Mouse (Mus musculus) kidney, adult 2 months (tissue): ENCODE measurements around the gene Gng2. TPM values are rescaled to one million over a fixed set of nuclear protein-coding genes. Genes with fewer than 3 reads are reported as not detected.

Source experiments
- DNase-seq: peaks from one replicate; pipeline ENCODE4 v3.0.0; 2021
- H3K27ac ChIP-seq: fragments of 200-500 bp; 2 replicates; pipeline ENCODE4 v1.5.1; 2012; ENCODE audit warnings: low read depth, low read length, control low read depth, inconsistent platforms; ENCODE audit not compliant: insufficient read depth
- H3K27me3 ChIP-seq: fragments of 200-500 bp; replicated peaks from 2 replicates; pipeline ENCODE4 v1.6.1; 2012; ENCODE audit warnings: mild to moderate bottlenecking, moderate library complexity, low read length, inconsistent platforms; ENCODE audit not compliant: control insufficient read depth, insufficient read depth
- H3K36me3 ChIP-seq: fragments of 200-500 bp; 2 replicates; pipeline ENCODE4 v1.6.1; 2012; ENCODE audit warnings: mild to moderate bottlenecking, moderate library complexity, low read length, inconsistent platforms; ENCODE audit not compliant: control insufficient read depth, insufficient read depth
- H3K4me1 ChIP-seq: fragments of 200-500 bp; 2 replicates; pipeline ENCODE4 v1.6.1; 2011; ENCODE audit warnings: low read length; ENCODE audit not compliant: control insufficient read depth, insufficient read depth
- H3K4me3 ChIP-seq: fragments of 200-500 bp; 2 replicates; pipeline ENCODE4 v1.5.1; 2011; ENCODE audit warnings: mild to moderate bottlenecking, low read depth, low read length, control low read depth; ENCODE audit not compliant: insufficient read depth
- CTCF ChIP-seq: fragments of 200-500 bp; conservative IDR thresholded peaks from 2 replicates; pipeline ENCODE4 v1.5.1; 2011; ENCODE audit warnings: low read depth, mild to moderate bottlenecking, control low read depth, low read length, moderate library complexity, mixed read lengths; ENCODE audit not compliant: insufficient read depth, insufficient read length
- POLR2A ChIP-seq: fragments of 200-500 bp; IDR thresholded peaks from one replicate; pipeline ENCODE4 v1.6.1; 2011; ENCODE audit warnings: low read depth, low read length, control low read depth
- WGBS: fragments of 180-500 bp; shearing (Covaris S2); methylation state at CpG from one replicate; pipeline ENCODE4 v1.1.7; 2018; 5-methylcytosine and 5-hydroxymethylcytosine counted together
- polyA plus RNA-seq: library from polyadenylated mRNA; depleted of rRNA; stranded (reverse); fragments of >200 nt; gene quantifications from 2 replicates; pipeline ENCODE4 v1.2.3, GENCODE M21; 2012

Gene Gng2
- polyA plus RNA-seq, 1 experiment = 9.0 TPM

GRCm38 (mm10) chr14:19920254-19920691, 57.2 kb downstream of the Gng2 start:
- Histone ChIP-seq H3K4me3 (no peak overlapping the region), H3K27me3 (no peaks in the 10 kb centered on the region), H3K36me3 (no peaks in the 10 kb centered on the region), H3K27ac (no peak overlapping the region), H3K4me1 (no peaks in the 10 kb centered on the region)
- TF ChIP-seq CTCF (no peak), POLR2A (no peak)
- no peak for DNase-seq
- whole genome bisulfite sequencing = 49% methylated on average over 13 of the region's 13 CpGs

- WGBS = 66% methylated on average over 7 of the region's 7 CpGs
- Histone ChIP-seq H3K27me3 (no peaks in the 10 kb centered on the region), H3K4me3 (no peak overlapping the region), H3K36me3 (no peaks in the 10 kb centered on the region), H3K27ac (no peak overlapping the region), H3K4me1 (no peaks in the 10 kb centered on the region)
- DNase-seq = no peak
- TF ChIP-seq CTCF (no peak), POLR2A (no peak)
Observed at GRCm38 (mm10) chr14:19919789-19920188, 57.6 kb downstream of the Gng2 start.

GRCm38 (mm10) chr14:19917534-19917933, 59.9 kb downstream of the Gng2 start:
- WGBS = 61% methylated on average over 7 of the region's 7 CpGs
- no peaks in the 10 kb centered on the region for H3K27me3 ChIP-seq
- DNase-seq = no peak
- H3K27ac ChIP-seq = no peak overlapping the region
- no peaks in the 10 kb centered on the region for H3K36me3 ChIP-seq
- TF ChIP-seq POLR2A = no peak
- TF ChIP-seq CTCF = no peak
- H3K4me3 ChIP-seq = no peak overlapping the region
- H3K4me1 ChIP-seq = no peaks in the 10 kb centered on the region

- Histone ChIP-seq H3K4me3 (no peak overlapping the region), H3K27ac (no peak overlapping the region), H3K36me3 (no peaks in the 10 kb centered on the region), H3K4me1 (no peaks in the 10 kb centered on the region), H3K27me3 (no peaks in the 10 kb centered on the region)
- no peak for DNase-seq
- WGBS = 94% methylated on average over 2 of the region's 2 CpGs
- TF ChIP-seq CTCF (no peak), POLR2A (no peak)
Observed at GRCm38 (mm10) chr14:19916315-19916714, 61.1 kb downstream of the Gng2 start.

- Histone ChIP-seq H3K4me3 (no peak overlapping the region), H3K27ac (no peak overlapping the region), H3K4me1 (no peaks in the 10 kb centered on the region), H3K27me3 (no peaks in the 10 kb centered on the region), H3K36me3 (no peaks in the 10 kb centered on the region)
- DNase-seq = no peak
- no peak for TF ChIP-seq CTCF
- TF ChIP-seq POLR2A = no peak
- 88% methylated on average over 3 of the region's 3 CpGs for WGBS
Observed at GRCm38 (mm10) chr14:19912891-19913290, 64.5 kb downstream of the Gng2 start.

GRCm38 (mm10) chr14:19905615-19906014, 71.8 kb downstream of the Gng2 start:
- Histone ChIP-seq H3K27me3 (no peaks in the 10 kb centered on the region), H3K4me3 (no peak overlapping the region), H3K27ac (no peak overlapping the region), H3K36me3 (no peaks in the 10 kb centered on the region), H3K4me1 (no peaks in the 10 kb centered on the region)
- DNase-seq = peak; percentile 76
- TF ChIP-seq POLR2A (no peak), CTCF (no peak)
- WGBS = 52% methylated on average over 5 of the region's 5 CpGs

- Histone ChIP-seq H3K27ac (no peak overlapping the region), H3K36me3 (no peaks in the 10 kb centered on the region), H3K27me3 (no peaks in the 10 kb centered on the region), H3K4me3 (no peak overlapping the region), H3K4me1 (no peaks in the 10 kb centered on the region)
- 78% methylated on average over 3 of the region's 3 CpGs for WGBS
- DNase-seq = no peak
- TF ChIP-seq CTCF (no peak), POLR2A (no peak)
Observed at GRCm38 (mm10) chr14:19904821-19905220, 72.6 kb downstream of the Gng2 start.

GRCm38 (mm10) chr14:19904031-19904430, 73.4 kb downstream of the Gng2 start:
- peak; percentile 47 for DNase-seq
- no peak overlapping the region for H3K4me3 ChIP-seq
- no peaks in the 10 kb centered on the region for H3K27me3 ChIP-seq
- no peak overlapping the region for H3K27ac ChIP-seq
- TF ChIP-seq POLR2A = no peak
- TF ChIP-seq CTCF = no peak
- 58% methylated on average over 5 of the region's 5 CpGs for WGBS
- no peaks in the 10 kb centered on the region for H3K4me1 ChIP-seq
- H3K36me3 ChIP-seq = no peaks in the 10 kb centered on the region
